Mouse (Mus musculus) E14TG2a.4 (cell line): Measurements from ENCODE around the gene Enc1.
A peak's percentile ranks its signal among the peaks of the same experiment; 100 is the strongest.

Source experiments
- H3K27me3 ChIP-seq: 2 replicates; pipeline ENCODE4 v1.6.1; 2014; ENCODE audit warnings: low read length, control low read depth; ENCODE audit not compliant: insufficient read depth
- H3K36me3 ChIP-seq: 2 replicates; pipeline ENCODE4 v1.6.1; 2014; ENCODE audit warnings: low read length, control low read depth; ENCODE audit not compliant: insufficient read depth
- H3K4me1 ChIP-seq: replicated peaks from 2 replicates; pipeline ENCODE4 v1.6.1; 2014; ENCODE audit warnings: low read depth, low read length, control low read depth
- H3K4me3 ChIP-seq: replicated peaks from 2 replicates; pipeline ENCODE4 v1.5.1; 2014; ENCODE audit warnings: mild to moderate bottlenecking, low read length
- H3K9me3 ChIP-seq: 2 replicates; pipeline ENCODE4 v1.6.1; 2014; ENCODE audit warnings: low read length, control low read depth
- CTCF ChIP-seq: conservative IDR thresholded peaks from 2 replicates; pipeline ENCODE4 v1.5.1; 2014; ENCODE audit warnings: low read length
- NANOG ChIP-seq: IDR thresholded peaks from 2 replicates; pipeline ENCODE4 v1.6.1; 2014; ENCODE audit warnings: borderline replicate concordance, low read length, mixed read lengths
- POU5F1 ChIP-seq: IDR thresholded peaks from 2 replicates; pipeline ENCODE4 v1.6.1; 2014; ENCODE audit warnings: low read length, borderline replicate concordance

Enc1 gene

DNA sequence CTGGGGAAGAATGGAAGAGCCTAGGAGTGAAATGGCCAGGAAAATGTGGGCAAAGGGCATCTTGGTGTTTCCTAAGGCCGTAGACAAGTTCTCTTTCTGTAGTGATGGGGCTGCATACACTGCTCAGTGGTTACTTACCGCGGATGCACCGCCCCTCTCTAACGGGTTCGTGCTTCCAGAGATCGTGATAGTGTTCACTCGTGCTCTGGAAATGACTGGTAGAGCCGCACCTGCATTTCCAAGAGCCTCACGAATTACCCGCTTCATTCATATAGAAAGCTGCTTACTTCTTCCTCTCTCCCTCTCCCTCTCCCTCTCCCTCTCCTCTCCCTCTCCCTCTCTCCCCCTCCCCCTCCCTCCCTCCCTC, 54.9 kb downstream of the Enc1 start:
- H3K9me3 ChIP-seq: no peaks in the 10 kb centered on the region
- peaks cover 82% of the 10 kb centered on the region for H3K4me1 ChIP-seq
- peak overlapping the region; percentile 70 for H3K4me3 ChIP-seq
- no peaks in the 10 kb centered on the region for H3K36me3 ChIP-seq
- no peak for TF ChIP-seq NANOG
- no peak for TF ChIP-seq CTCF
- TF ChIP-seq POU5F1: no peak
- no peaks in the 10 kb centered on the region for H3K27me3 ChIP-seq

DNA sequence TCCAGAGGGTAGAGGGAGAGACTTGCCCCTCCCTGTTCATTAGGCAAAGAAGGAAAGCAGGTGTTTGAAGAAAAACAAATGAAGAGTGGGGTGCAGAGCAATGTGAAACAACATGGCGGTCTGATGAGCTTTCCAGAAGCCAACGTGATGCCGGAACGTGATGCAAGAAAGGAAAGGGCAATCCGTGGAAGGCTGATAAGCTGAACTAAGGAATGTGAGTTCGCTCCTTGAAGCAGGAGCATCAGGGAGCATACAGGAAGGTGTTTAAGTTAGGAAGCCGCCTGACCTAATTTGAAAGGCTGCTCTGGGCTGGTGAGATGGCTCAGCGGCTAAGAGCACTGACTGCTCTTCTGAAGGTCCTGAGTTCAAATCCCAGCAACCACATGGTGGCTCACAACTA, 55.4 kb downstream of the Enc1 start:
- Histone ChIP-seq H3K36me3 (no peaks in the 10 kb centered on the region), H3K27me3 (no peaks in the 10 kb centered on the region), H3K4me1 (peaks cover 78% of the 10 kb centered on the region), H3K9me3 (no peaks in the 10 kb centered on the region), H3K4me3 (peak overlapping the region; percentile 51)
- TF ChIP-seq NANOG (no peak), CTCF (no peak), POU5F1 (no peak)

DNA sequence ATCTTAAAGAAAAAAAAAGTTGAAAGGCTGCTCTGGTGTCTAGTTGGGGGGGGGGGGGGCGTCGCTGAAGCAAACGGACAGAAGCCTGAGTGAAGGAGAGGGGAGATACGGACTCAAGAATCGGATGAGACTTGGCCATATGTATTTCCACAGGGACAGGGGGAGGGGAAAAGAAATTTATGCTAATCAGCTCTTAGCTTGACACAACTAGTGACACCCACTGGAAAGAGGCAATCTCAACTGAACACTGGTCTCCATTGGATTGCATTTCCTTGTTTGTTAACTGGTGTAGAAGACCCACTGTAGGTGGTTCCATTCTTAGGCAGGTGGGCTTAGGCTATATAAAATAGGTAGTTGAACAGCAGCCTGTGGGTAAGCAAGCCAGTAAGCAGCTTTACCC, 55.9 kb downstream of the Enc1 start:
- Histone ChIP-seq H3K9me3 (no peaks in the 10 kb centered on the region), H3K4me1 (peaks cover 73% of the 10 kb centered on the region), H3K36me3 (no peaks in the 10 kb centered on the region), H3K27me3 (no peaks in the 10 kb centered on the region), H3K4me3 (peak overlapping the region; percentile 63)
- TF ChIP-seq CTCF (no peak), POU5F1 (no peak), NANOG (no peak)

DNA sequence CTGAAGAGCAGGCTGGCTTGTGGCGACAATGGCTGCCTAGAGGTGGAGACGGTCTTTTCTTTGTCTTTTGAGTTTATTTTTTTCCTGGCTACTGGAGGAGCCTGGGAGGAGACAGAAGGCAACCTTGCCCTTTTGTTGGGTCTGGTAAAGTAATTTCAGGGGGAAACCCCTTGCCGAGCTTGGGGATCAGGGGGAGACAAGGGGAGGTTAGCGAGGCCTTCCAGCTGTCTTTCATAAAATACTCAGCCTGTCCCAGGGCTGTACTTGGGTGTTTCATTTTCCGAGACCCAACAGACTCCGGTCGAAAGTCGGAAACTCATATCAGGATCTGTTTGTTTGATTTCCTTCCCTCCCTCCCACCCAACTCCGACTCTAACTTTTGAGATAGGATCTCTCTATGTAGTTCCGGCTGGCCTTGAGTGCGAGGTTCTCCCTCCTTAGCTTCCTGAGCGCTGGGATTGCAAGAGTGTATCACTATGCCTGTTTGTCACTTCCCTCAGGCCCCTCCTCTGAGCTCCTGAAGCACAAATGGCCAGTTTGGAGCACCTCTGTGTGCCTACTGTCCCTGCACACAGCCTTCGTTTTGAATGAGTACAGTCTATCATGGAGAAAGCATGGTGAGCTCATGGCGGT, 56.6 kb downstream of the Enc1 start:
- Histone ChIP-seq H3K4me1 (peaks cover 67% of the 10 kb centered on the region), H3K9me3 (no peaks in the 10 kb centered on the region), H3K36me3 (no peaks in the 10 kb centered on the region), H3K4me3 (peak overlapping the region; percentile 63), H3K27me3 (no peaks in the 10 kb centered on the region)
- no peak for TF ChIP-seq NANOG
- TF ChIP-seq POU5F1: no peak
- no peak for TF ChIP-seq CTCF

DNA sequence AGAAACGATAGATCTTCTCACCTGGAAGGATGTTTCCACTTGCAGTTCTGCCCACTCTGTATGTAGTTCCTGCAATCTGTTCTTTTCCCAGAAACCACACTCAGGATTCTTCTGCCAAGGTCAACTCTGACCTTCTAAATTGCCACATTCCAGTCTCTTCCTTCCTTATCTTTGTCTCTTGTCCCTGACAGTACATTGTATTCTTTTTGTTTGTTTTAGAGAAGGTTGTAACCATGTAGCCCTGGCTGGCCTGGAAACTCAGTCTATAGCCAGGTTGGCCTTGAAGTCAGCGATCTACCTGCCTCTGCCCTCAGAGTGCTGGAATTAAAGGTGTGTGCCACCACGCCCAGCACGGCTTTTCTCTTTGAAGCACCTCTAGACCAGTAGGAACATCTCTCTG, 58.0 kb downstream of the Enc1 start:
- no peak for TF ChIP-seq CTCF
- no peak for TF ChIP-seq POU5F1
- no peak for TF ChIP-seq NANOG
- Histone ChIP-seq H3K4me3 (no peak overlapping the region), H3K36me3 (no peaks in the 10 kb centered on the region), H3K4me1 (peaks cover 58% of the 10 kb centered on the region), H3K9me3 (no peaks in the 10 kb centered on the region), H3K27me3 (no peaks in the 10 kb centered on the region)

DNA sequence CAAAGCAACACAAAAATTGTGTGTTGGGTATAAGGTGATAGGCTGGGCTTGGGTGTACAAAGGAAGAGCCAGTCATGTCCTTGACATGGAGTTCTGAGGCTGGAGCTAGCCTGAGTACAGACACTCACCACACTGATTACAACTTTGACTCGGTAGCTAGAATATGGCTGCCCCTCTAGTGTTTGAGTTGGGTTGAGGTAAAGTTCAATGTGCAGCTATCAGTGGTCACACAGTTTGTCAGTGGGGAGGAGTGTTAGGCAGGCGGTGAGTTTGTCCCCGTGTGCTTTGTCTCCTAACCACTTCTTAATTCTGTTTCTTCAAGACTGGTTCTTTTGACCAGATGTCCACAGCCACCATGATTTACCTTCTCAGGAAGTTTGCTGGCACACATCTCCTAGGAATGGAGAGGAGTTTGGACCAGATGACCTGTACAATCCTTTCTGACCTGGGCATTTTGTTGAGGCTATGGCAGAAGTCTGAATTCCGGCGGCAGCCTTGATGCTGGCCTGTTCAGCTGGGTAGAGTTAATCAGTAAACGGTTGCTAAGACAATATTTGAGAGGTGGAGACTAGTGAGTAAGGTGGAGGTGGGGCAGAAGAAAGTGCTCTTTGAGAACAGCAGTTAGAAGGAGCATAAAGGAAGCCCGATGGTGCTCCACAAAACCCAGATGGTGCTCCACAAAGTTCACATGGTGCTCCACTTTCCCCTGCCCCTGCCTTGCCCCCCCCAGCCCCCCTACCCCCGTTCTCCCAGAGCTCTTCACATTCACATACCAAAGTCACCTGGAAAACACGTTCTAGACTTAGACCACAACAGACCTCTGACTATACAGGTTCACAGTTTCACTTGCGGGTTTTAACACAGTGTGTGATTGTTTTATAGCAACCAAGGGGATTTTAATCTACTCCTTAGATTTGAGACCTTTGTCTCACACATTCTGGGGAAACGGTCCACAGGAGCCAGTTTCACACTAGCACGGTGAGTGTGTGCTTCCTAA, 59.3 kb downstream of the Enc1 start:
- no peaks in the 10 kb centered on the region for H3K9me3 ChIP-seq
- H3K4me3 ChIP-seq: no peak overlapping the region
- H3K36me3 ChIP-seq: no peaks in the 10 kb centered on the region
- H3K4me1 ChIP-seq: peaks cover 49% of the 10 kb centered on the region
- no peak for TF ChIP-seq CTCF
- no peak for TF ChIP-seq POU5F1
- no peak for TF ChIP-seq NANOG
- no peaks in the 10 kb centered on the region for H3K27me3 ChIP-seq
